Mouse (Mus musculus) neural tube, embryonic 10.5 days (tissue): ENCODE results near the gene Nkx2-9.
A peak's percentile ranks its signal among the peaks of the same experiment; 100 is the strongest.

ENCODE experiments used
- DNase-seq: peaks from one replicate; pipeline ENCODE4 v3.0.0-alpha.2; 2017; ENCODE audit warnings: low spot score; ENCODE audit errors: extremely low spot score

The Nkx2-9 gene

GRCm38 (mm10) chr12:56612761-56613437 is at the start of gene Nkx2-9:
Gene Nkx2-9, minus strand, starts transcription at chr12:56613284.
- DNase-seq: peak; percentile 58

GRCm38 (mm10) chr12:56637181-56637566 is 24.1 kb upstream of the Nkx2-9 start:
- peak; percentile 40 for DNase-seq

GRCm38 (mm10) chr12:56636534-56637180 is 23.6 kb upstream of the Nkx2-9 start:
- DNase-seq: peak; percentile 62

GRCm38 (mm10) chr12:56616088-56616487 is 3.0 kb upstream of the Nkx2-9 start:
- DNase-seq: no peak

- DNase-seq: no peak
Measured at GRCm38 (mm10) chr12:56615391-56615790, 2.3 kb upstream of the Nkx2-9 start.

DNA sequence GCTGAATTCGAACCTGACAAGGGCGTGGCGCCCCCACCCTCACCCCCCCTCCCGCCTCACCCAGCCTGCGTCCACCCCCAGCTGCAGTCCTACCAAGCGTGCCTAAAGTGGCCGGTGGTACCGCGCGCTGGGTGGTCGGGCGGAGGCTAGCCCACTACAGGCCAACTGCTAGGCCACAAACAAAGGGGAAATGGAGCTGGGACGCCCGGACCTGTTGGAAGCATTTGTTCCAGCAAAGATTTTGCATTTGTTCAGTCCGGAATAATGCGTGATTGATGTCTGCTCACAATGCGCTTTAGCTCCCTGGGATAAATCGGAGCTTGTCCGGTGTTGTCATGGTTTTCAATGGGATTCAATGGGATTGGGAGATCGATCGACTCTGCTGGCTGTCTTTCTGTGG is 1.4 kb upstream of the Nkx2-9 start:
- peak; percentile 74 for DNase-seq

DNA sequence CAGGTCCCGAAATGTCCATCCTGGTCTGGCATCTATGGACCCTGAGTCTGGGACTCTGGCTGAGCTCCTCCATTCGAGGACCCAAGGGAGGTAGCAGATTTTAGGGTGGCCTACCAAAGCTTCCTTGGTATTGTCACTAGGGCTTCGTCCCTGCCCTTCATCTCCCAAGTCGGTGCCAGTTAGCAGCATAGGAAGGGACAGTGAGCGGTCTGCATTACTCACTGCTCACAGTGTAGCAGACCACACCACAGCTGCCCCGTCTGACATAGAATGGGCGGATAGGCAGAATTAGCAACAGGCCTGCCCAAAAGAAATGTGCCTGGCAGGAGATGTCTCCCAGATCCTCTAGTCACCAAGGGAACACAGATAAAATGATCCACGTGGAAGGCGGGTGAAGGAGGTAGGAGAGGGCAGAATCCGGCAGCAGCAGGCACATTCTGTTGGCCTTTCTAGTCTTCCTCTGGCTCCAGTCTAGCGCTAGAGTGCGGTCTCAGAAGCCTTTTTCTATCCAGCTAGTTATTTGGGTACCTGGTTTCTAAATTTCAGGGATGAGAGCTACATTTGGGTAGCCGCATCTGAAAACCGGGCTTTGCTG is 929 bp upstream of the Nkx2-9 start:
- DNase-seq: peak; percentile 61

DNA sequence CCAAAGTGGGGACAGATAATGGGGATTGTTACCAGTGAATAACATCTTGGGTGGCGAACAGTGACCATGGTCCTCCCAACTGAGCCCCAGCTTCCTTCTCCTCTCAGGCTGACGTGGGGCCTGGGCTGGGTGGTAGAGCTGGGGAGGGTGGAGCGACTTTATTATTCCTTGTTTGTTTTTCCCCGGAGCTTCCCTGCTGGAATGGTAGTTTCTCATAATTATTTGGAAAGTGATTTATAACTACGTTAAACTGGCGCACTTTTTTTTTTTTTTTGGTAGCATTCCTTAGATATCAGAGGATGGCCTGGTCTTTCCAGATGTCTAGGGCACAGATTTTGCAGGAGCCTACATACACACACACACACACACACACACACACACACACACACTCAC is 350 bp upstream of the Nkx2-9 start:
- DNase-seq: no peak

GRCm38 (mm10) chr12:56612349-56612735 is 742 bp downstream of the Nkx2-9 start:
- DNase-seq: peak; percentile 46

DNA sequence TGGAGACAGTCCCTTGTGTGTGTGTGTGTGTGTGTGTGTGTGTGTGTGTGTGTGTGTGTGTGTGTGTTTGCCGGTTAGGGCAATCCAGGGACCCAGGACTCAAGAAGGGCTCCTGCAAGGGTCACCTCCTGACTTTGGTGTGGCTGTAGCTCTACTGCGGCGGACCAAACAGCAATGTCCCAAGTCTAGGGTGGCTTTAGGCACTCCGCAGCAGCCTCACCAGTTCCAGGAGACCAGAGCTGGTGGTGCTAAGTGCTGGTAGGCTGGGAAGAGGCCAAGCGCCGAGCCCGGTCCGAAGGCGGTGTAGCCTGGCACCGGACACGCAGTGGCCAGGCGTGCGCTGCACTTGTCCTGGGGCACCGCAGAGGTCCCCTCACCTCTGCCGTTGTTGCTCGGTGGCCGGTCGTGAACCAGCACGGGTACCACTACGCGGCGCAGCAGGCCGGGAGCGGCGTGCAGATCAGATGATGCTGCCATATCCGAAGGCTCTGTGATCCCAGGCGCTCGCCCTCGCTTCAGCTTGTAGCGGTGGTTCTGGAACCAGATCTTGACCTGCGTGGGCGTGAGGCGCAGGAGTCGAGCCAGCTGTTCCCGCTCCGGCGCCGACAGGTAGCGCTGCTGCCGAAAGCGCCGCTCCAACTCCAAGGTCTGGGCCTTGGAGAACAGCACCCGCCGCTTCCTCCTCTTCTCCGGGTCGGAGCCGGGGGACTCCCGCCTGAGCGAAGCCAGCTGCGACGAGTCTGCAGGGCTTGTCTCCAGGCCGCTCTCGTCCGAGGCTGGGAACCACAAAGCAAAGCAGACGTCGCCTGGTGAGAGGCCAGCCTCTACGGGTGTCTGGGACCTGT is 1.4 kb downstream of the Nkx2-9 start:
- peak; percentile 75 for DNase-seq

GRCm38 (mm10) chr12:56610851-56611250 is 2.2 kb downstream of the Nkx2-9 start:
- DNase-seq: no peak

GRCm38 (mm10) chr12:56591722-56592121 is 21.4 kb downstream of the Nkx2-9 start:
- no peak for DNase-seq

- DNase-seq: no peak
Measured at GRCm38 (mm10) chr12:56587830-56588229, 25.3 kb downstream of the Nkx2-9 start.
